Mouse (Mus musculus) lung, embryonic 16.5 days (tissue): Measurements from ENCODE around the gene Cd80. TPM values are rescaled to one million over a fixed set of nuclear protein-coding genes. Genes with fewer than 3 reads are reported as not detected.

ENCODE experiments used
- ATAC-seq: fragments of 200-750 bp; cut with Nextera tagmentation; 2 replicates; pipeline ENCODE4 v1.8.0; 2017; ENCODE audit warnings: low read depth, mild to moderate bottlenecking, moderate library complexity
- H3K27ac ChIP-seq: fragments of 300-500 bp; sonication (generic); 2 replicates; pipeline ENCODE4 v1.5.1; 2014; ENCODE audit warnings: mild to moderate bottlenecking, control low read depth, low read length
- H3K27me3 ChIP-seq: fragments of 300-500 bp; sonication (generic); 2 replicates; pipeline ENCODE4 v1.6.1; 2014; ENCODE audit warnings: low read depth, low read length, mixed read lengths; ENCODE audit not compliant: control insufficient read depth, insufficient read depth
- H3K36me3 ChIP-seq: fragments of 300-500 bp; sonication (generic); 2 replicates; pipeline ENCODE4 v1.6.1; 2014; ENCODE audit warnings: low read length; ENCODE audit not compliant: control insufficient read depth, insufficient read depth
- H3K4me1 ChIP-seq: fragments of 300-500 bp; sonication (generic); replicated peaks from 2 replicates; pipeline ENCODE4 v1.6.1; 2014; ENCODE audit warnings: low read length, mixed read lengths; ENCODE audit not compliant: control insufficient read depth, insufficient read depth
- H3K4me2 ChIP-seq: fragments of 300-500 bp; sonication (generic); 2 replicates; pipeline ENCODE4 v1.6.1; 2014; ENCODE audit warnings: low read depth, low read length, control low read depth
- H3K4me3 ChIP-seq: fragments of 300-500 bp; sonication (generic); 2 replicates; pipeline ENCODE4 v1.5.1; 2014; ENCODE audit warnings: mild to moderate bottlenecking, low read length, control low read depth
- H3K9ac ChIP-seq: fragments of 300-500 bp; sonication (generic); 2 replicates; pipeline ENCODE4 v1.6.1; 2014; ENCODE audit warnings: low read length, control low read depth
- H3K9me3 ChIP-seq: fragments of 300-500 bp; sonication (generic); 2 replicates; pipeline ENCODE4 v1.6.1; 2016; ENCODE audit warnings: low read length; ENCODE audit not compliant: control insufficient read depth
- WGBS: fragments of 180-500 bp; shearing (Covaris S2); extraction: QIAGEN DNeasy Blood & Tissue Kit; methylation state at CpG from one replicate; pipeline ENCODE4 v1.1.7; 2014; 5-methylcytosine and 5-hydroxymethylcytosine counted together
- polyA plus RNA-seq: library from polyadenylated mRNA; unstranded; fragments of >200 nt; fragmentation: Nextera tagmentation; extraction: Ambion mirVana; gene quantifications from 2 replicates; pipeline ENCODE4 v1.2.1, GENCODE M21; 2015

The Cd80 gene
- polyA plus RNA-seq, 1 experiment from 2014 or later = 0.25 TPM

GRCm38 (mm10) chr16:38522129-38523084, 67.0 kb downstream of the Cd80 start, which contains the start of gene Timmdc1:
Timmdc1 (minus strand) TSS chr16:38522663.
- Histone ChIP-seq H3K4me2 (peak within 1 kb of the TSS; percentile 68), H3K9ac (peak within 1 kb of the TSS; percentile 96), H3K9me3 (no peaks in the 10 kb centered on the region), H3K4me3 (peak within 1 kb of the TSS; percentile 98), H3K27me3 (no peaks in the 10 kb centered on the region), H3K4me1 (peaks cover 11% of the 10 kb centered on the region), H3K36me3 (peaks cover 18% of the 10 kb centered on the region), H3K27ac (peak within 1 kb of the TSS; percentile 94)
- peak; percentile 99 for ATAC-seq
- WGBS = under 1% methylated on average over 73 of the region's 73 CpGs

- 80% methylated on average over 6 of the region's 6 CpGs for WGBS
- Histone ChIP-seq H3K27me3 (no peaks in the 10 kb centered on the region), H3K4me1 (peaks cover 11% of the 10 kb centered on the region), H3K9me3 (no peaks in the 10 kb centered on the region), H3K4me3 (no peak overlapping the region), H3K4me2 (no peak overlapping the region), H3K36me3 (peaks cover 34% of the 10 kb centered on the region), H3K9ac (no peak overlapping the region), H3K27ac (no peak overlapping the region)
- no peak for ATAC-seq
Observed at GRCm38 (mm10) chr16:38526264-38526663, 70.9 kb downstream of the Cd80 start.

GRCm38 (mm10) chr16:38536544-38537146, 81.3 kb downstream of the Cd80 start:
- Histone ChIP-seq H3K4me3 (no peak overlapping the region), H3K9ac (no peak overlapping the region), H3K27me3 (no peaks in the 10 kb centered on the region), H3K27ac (no peak overlapping the region), H3K36me3 (peaks cover 6% of the 10 kb centered on the region), H3K4me2 (no peak overlapping the region), H3K9me3 (no peaks in the 10 kb centered on the region), H3K4me1 (no peaks in the 10 kb centered on the region)
- ATAC-seq = peak; percentile 59
- WGBS = 39% methylated on average over 8 of the region's 8 CpGs

- no peak for ATAC-seq
- 76% methylated on average over 13 of the region's 13 CpGs for WGBS
Observed at GRCm38 (mm10) chr16:38538716-38539380, 83.5 kb downstream of the Cd80 start.

More at GRCm38 (mm10) chr16:38538716-38539380, 83.5 kb downstream of the Cd80 start:
- Histone ChIP-seq H3K4me1 (no peaks in the 10 kb centered on the region), H3K27ac (no peak overlapping the region), H3K9me3 (no peaks in the 10 kb centered on the region), H3K27me3 (no peaks in the 10 kb centered on the region), H3K9ac (no peak overlapping the region), H3K36me3 (peaks cover 11% of the 10 kb centered on the region), H3K4me2 (no peak overlapping the region), H3K4me3 (no peak overlapping the region)

Other genes starting within 250 kb of the Cd80 start
- gene Nr1i2, start 160.7 kb upstream of the Cd80 start, polyA plus RNA-seq = 0.19 TPM in 1 of 2 replicates, not detected in the other
- gene Maats1, start 113.4 kb upstream of the Cd80 start, polyA plus RNA-seq = 1.9 and 2.6 TPM in 2 replicates
- 142 and 143 TPM in 2 replicates for gene Cox17, start 108.6 kb upstream of the Cd80 start, polyA plus RNA-seq
- 0.55 TPM in 1 of 2 replicates, not detected in the other for gene Gm21987, start 108.5 kb upstream of the Cd80 start, polyA plus RNA-seq
- 8.9 and 9.1 TPM in 2 replicates for gene Popdc2, start 93.4 kb upstream of the Cd80 start, polyA plus RNA-seq
- gene Pla1a, start 22.4 kb upstream of the Cd80 start, polyA plus RNA-seq = 0.31 and 1.3 TPM in 2 replicates
- 77.2 and 78.2 TPM in 2 replicates for gene Adprh, start 2.9 kb upstream of the Cd80 start, polyA plus RNA-seq
- gene Timmdc1, start 67.1 kb downstream of the Cd80 start, polyA plus RNA-seq = 26.8 and 27.7 TPM in 2 replicates
- 44.5 and 50.4 TPM in 2 replicates for gene Poglut1, start 94.7 kb downstream of the Cd80 start, polyA plus RNA-seq
- 123 and 130 TPM in 2 replicates for gene Tmem39a, start 103.1 kb downstream of the Cd80 start, polyA plus RNA-seq